Mouse (Mus musculus) limb, embryonic 14.5 days (tissue): ENCODE results near the gene Dnaja3. TPM values are rescaled to one million over a fixed set of nuclear protein-coding genes. Genes with fewer than 3 reads are reported as not detected.
A peak's percentile ranks its signal among the peaks of the same experiment; 100 is the strongest.

Experiments
- ATAC-seq: fragments of 200-750 bp; cut with Nextera tagmentation; 2 replicates; pipeline ENCODE4 v1.8.0; 2017; ENCODE audit warnings: low read depth, moderate number of reproducible peaks, moderate TSS enrichment; ENCODE audit not compliant: low FRiP score
- DNase-seq: peaks from one replicate; pipeline ENCODE4 v3.0.0-alpha.2; 2015; ENCODE audit warnings: low spot score
- H3K27ac ChIP-seq: fragments of 300-500 bp; sonication (generic); replicated peaks from 2 replicates; pipeline ENCODE4 v1.5.1; 2014; ENCODE audit warnings: low read depth, mild to moderate bottlenecking, low read length, moderate library complexity, mixed read lengths
- H3K27me3 ChIP-seq: fragments of 300-500 bp; sonication (generic); 2 replicates; pipeline ENCODE4 v1.6.1; 2014; ENCODE audit warnings: low read length, mixed read lengths; ENCODE audit not compliant: control insufficient read depth, insufficient read depth
- H3K36me3 ChIP-seq: fragments of 300-500 bp; sonication (generic); 2 replicates; pipeline ENCODE4 v1.6.1; 2014; ENCODE audit warnings: mild to moderate bottlenecking, low read length, moderate library complexity, mixed read lengths; ENCODE audit not compliant: control insufficient read depth, insufficient read depth
- H3K4me1 ChIP-seq: fragments of 300-500 bp; sonication (generic); 2 replicates; pipeline ENCODE4 v1.6.1; 2014; ENCODE audit warnings: antibody characterized with exemption, low read length, mixed read lengths; ENCODE audit not compliant: control insufficient read depth, insufficient read depth
- H3K4me2 ChIP-seq: fragments of 300-500 bp; sonication (generic); replicated peaks from 2 replicates; pipeline ENCODE4 v1.6.1; 2014; ENCODE audit warnings: low read depth, mild to moderate bottlenecking, low read length, moderate library complexity; ENCODE audit not compliant: severe bottlenecking
- H3K4me3 ChIP-seq: fragments of 300-500 bp; sonication (generic); replicated peaks from 2 replicates; pipeline ENCODE4 v1.5.1; 2014; ENCODE audit warnings: low read length
- H3K9ac ChIP-seq: fragments of 300-500 bp; sonication (generic); 2 replicates; pipeline ENCODE4 v1.6.1; 2014; ENCODE audit warnings: mild to moderate bottlenecking, low read depth, low read length, moderate library complexity; ENCODE audit not compliant: severe bottlenecking
- H3K9me3 ChIP-seq: fragments of 300-500 bp; sonication (generic); 2 replicates; pipeline ENCODE4 v1.6.1; 2016; ENCODE audit warnings: low read length; ENCODE audit not compliant: control insufficient read depth
- POLR2A ChIP-seq: fragments of 200-500 bp; IDR thresholded peaks from 2 replicates; pipeline ENCODE4 v1.8.0; 2012; ENCODE audit warnings: inconsistent platforms, mild to moderate bottlenecking, moderate library complexity, borderline replicate concordance; ENCODE audit not compliant: insufficient read depth, insufficient read length; ENCODE audit errors: extremely low read depth
- WGBS: fragments of 180-500 bp; shearing (Covaris S2); extraction: QIAGEN DNeasy Blood & Tissue Kit; methylation state at CpG from one replicate; pipeline ENCODE4 v1.1.7; 2014; 5-methylcytosine and 5-hydroxymethylcytosine counted together
- polyA plus RNA-seq, 2 experiments: library from polyadenylated mRNA; depleted of rRNA in 1 of 2; stranded (reverse) in 1 of 2; unstranded in 1 of 2; fragments of >200 nt; fragmentation: Nextera tagmentation in 1 of 2; extraction: Ambion mirVana in 1 of 2; gene quantifications; 2 replicates each; pipeline versions ENCODE4 v1.2.1 to v1.2.3; 2012 to 2014

Gene Dnaja3
- polyA plus RNA-seq, 2 experiments: 30.2 to 54.7 TPM

GRCm38 (mm10) chr16:4602766-4603452 is 36.9 kb upstream of the Dnaja3 start:
- H3K9ac ChIP-seq: 0 out of 2 replicates have a peak overlapping the region, but pooled peaks have one; percentile 25
- 0 out of 2 replicates have a peak, but pooled peaks cover 2% of the 10 kb centered on the region for H3K36me3 ChIP-seq
- ATAC-seq: peak; percentile 56
- no peak overlapping the region for H3K4me3 ChIP-seq
- no peaks in the 10 kb centered on the region for H3K9me3 ChIP-seq
- no peak for TF ChIP-seq POLR2A
- H3K27ac ChIP-seq: peak overlapping the region; percentile 49
- WGBS: 6% methylated on average over 7 of the region's 7 CpGs
- peaks cover 86% of the 10 kb centered on the region for H3K4me1 ChIP-seq
- H3K27me3 ChIP-seq: no peaks in the 10 kb centered on the region
- H3K4me2 ChIP-seq: peak overlapping the region; percentile 33
- DNase-seq: no peak

GRCm38 (mm10) chr16:4603453-4603837 is 36.3 kb upstream of the Dnaja3 start:
- H3K27me3 ChIP-seq: no peaks in the 10 kb centered on the region
- H3K9me3 ChIP-seq: no peaks in the 10 kb centered on the region
- 0 out of 2 replicates have a peak overlapping the region, but pooled peaks have one; percentile 25 for H3K9ac ChIP-seq
- no peak for ATAC-seq
- no peak for DNase-seq
- H3K4me1 ChIP-seq: peaks cover 83% of the 10 kb centered on the region
- no peak overlapping the region for H3K4me3 ChIP-seq
- peak overlapping the region; percentile 33 for H3K4me2 ChIP-seq
- no peak for TF ChIP-seq POLR2A
- peak overlapping the region; percentile 49 for H3K27ac ChIP-seq
- H3K36me3 ChIP-seq: peaks cover 2% of the 10 kb centered on the region
- WGBS: 43% methylated on average over 1 of the region's 1 CpGs

- H3K27ac ChIP-seq: no peak overlapping the region; the same call in 1 of the 2 replicates
- no peak for TF ChIP-seq POLR2A
- H3K4me2 ChIP-seq: 0 out of 2 replicates have a peak overlapping the region, but pooled peaks have one; percentile 33
- H3K9me3 ChIP-seq: no peaks in the 10 kb centered on the region
- ATAC-seq (no peak), DNase-seq (no peak)
- H3K4me1 ChIP-seq: peaks cover 74% of the 10 kb centered on the region
- H3K4me3 ChIP-seq: no peak overlapping the region
- no peaks in the 10 kb centered on the region for H3K27me3 ChIP-seq
- H3K9ac ChIP-seq: 0 out of 2 replicates have a peak overlapping the region, but pooled peaks have one; percentile 4
- H3K36me3 ChIP-seq: peaks cover 10% of the 10 kb centered on the region
- 57% methylated on average over 11 of the region's 11 CpGs for WGBS
Observed at GRCm38 (mm10) chr16:4604293-4604837, 35.4 kb upstream of the Dnaja3 start.

- Histone ChIP-seq H3K4me1 (peaks cover 67% of the 10 kb centered on the region), H3K27ac (peak overlapping the region; percentile 43; the same call in 1 of the 2 replicates), H3K9ac (no peak overlapping the region), H3K27me3 (no peaks in the 10 kb centered on the region), H3K4me2 (0 out of 2 replicates have a peak overlapping the region, but pooled peaks have one; percentile 2), H3K4me3 (no peak overlapping the region), H3K36me3 (peaks cover 21% of the 10 kb centered on the region), H3K9me3 (no peaks in the 10 kb centered on the region)
- 35% methylated on average over 13 of the region's 13 CpGs for WGBS
- no peak for ATAC-seq
- no peak for DNase-seq
- no peak for TF ChIP-seq POLR2A
Observed at GRCm38 (mm10) chr16:4605514-4606131, 34.2 kb upstream of the Dnaja3 start.

- no peaks in the 10 kb centered on the region for H3K27me3 ChIP-seq
- ATAC-seq (no peak), DNase-seq (no peak)
- H3K9ac ChIP-seq: no peak overlapping the region
- H3K9me3 ChIP-seq: no peaks in the 10 kb centered on the region
- 37% methylated on average over 5 of the region's 5 CpGs for WGBS
- peaks cover 63% of the 10 kb centered on the region for H3K4me1 ChIP-seq
- H3K4me2 ChIP-seq: no peak overlapping the region
- H3K27ac ChIP-seq: 0 out of 2 replicates have a peak overlapping the region, but pooled peaks have one; percentile 13
- no peak for TF ChIP-seq POLR2A
- H3K4me3 ChIP-seq: no peak overlapping the region
- H3K36me3 ChIP-seq: peaks cover 30% of the 10 kb centered on the region
Observed at GRCm38 (mm10) chr16:4606431-4607084, 33.2 kb upstream of the Dnaja3 start.
